Mouse (Mus musculus) NIH3T3 (cell line): ENCODE data around the gene Gpr179.
A peak's percentile ranks its signal among the peaks of the same experiment; 100 is the strongest.

Experiments
- DNase-seq: peaks from one replicate; pipeline ENCODE4 v3.0.0-alpha.2; 2012; ENCODE audit warnings: low read depth

Gpr179 gene

GRCm38 (mm10) chr11:97285852-97286775, 65.8 kb downstream of the Gpr179 start:
- peak; percentile 77 for DNase-seq

DNA sequence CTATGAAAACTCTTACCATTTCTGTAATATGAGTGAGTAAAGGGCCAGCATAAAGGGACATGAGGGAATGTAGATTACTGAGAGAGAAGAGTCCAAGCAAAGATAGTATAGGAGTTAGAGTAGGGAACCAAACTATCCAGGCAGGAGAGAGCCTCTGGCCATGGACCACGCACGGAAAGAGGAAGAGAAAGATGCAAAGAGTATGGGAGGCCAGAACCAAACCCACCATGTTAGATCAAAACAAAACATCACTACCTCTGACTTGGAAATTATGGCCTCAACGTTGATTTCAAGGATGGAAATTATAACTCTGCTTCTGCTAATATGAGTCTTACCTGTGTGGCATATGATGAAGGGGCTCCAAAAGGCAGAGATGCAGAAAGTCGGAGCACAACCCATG, 67.0 kb downstream of the Gpr179 start:
- no peak for DNase-seq

- DNase-seq: peak; percentile 30
Measured at GRCm38 (mm10) chr11:97282179-97282578, 69.7 kb downstream of the Gpr179 start.
